Mouse (Mus musculus) kidney, adult 2 months (tissue): ENCODE data around the gene Nxf1. TPM values are rescaled to one million over a fixed set of nuclear protein-coding genes. Genes with fewer than 3 reads are reported as not detected.
A peak's percentile ranks its signal among the peaks of the same experiment; 100 is the strongest.

Experiments
- DNase-seq: peaks from one replicate; pipeline ENCODE4 v3.0.0; 2021
- H3K27ac ChIP-seq: fragments of 200-500 bp; 2 replicates; pipeline ENCODE4 v1.5.1; 2012; ENCODE audit warnings: low read depth, low read length, control low read depth, inconsistent platforms; ENCODE audit not compliant: insufficient read depth
- H3K27me3 ChIP-seq: fragments of 200-500 bp; replicated peaks from 2 replicates; pipeline ENCODE4 v1.6.1; 2012; ENCODE audit warnings: mild to moderate bottlenecking, moderate library complexity, low read length, inconsistent platforms; ENCODE audit not compliant: control insufficient read depth, insufficient read depth
- H3K36me3 ChIP-seq: fragments of 200-500 bp; 2 replicates; pipeline ENCODE4 v1.6.1; 2012; ENCODE audit warnings: mild to moderate bottlenecking, moderate library complexity, low read length, inconsistent platforms; ENCODE audit not compliant: control insufficient read depth, insufficient read depth
- H3K4me1 ChIP-seq: fragments of 200-500 bp; 2 replicates; pipeline ENCODE4 v1.6.1; 2011; ENCODE audit warnings: low read length; ENCODE audit not compliant: control insufficient read depth, insufficient read depth
- H3K4me3 ChIP-seq: fragments of 200-500 bp; 2 replicates; pipeline ENCODE4 v1.5.1; 2011; ENCODE audit warnings: mild to moderate bottlenecking, low read depth, low read length, control low read depth; ENCODE audit not compliant: insufficient read depth
- CTCF ChIP-seq: fragments of 200-500 bp; conservative IDR thresholded peaks from 2 replicates; pipeline ENCODE4 v1.5.1; 2011; ENCODE audit warnings: low read depth, mild to moderate bottlenecking, control low read depth, low read length, moderate library complexity, mixed read lengths; ENCODE audit not compliant: insufficient read depth, insufficient read length
- POLR2A ChIP-seq: fragments of 200-500 bp; IDR thresholded peaks from one replicate; pipeline ENCODE4 v1.6.1; 2011; ENCODE audit warnings: low read depth, low read length, control low read depth
- whole genome bisulfite sequencing: fragments of 180-500 bp; shearing (Covaris S2); methylation state at CpG from one replicate; pipeline ENCODE4 v1.1.7; 2018; 5-methylcytosine and 5-hydroxymethylcytosine counted together
- polyA plus RNA-seq: library from polyadenylated mRNA; depleted of rRNA; stranded (reverse); fragments of >200 nt; gene quantifications from 2 replicates; pipeline ENCODE4 v1.2.3, GENCODE M21; 2012

Nxf1 gene
- polyA plus RNA-seq, 1 experiment: 89.7 TPM

- peak; percentile 96 for DNase-seq
- peak overlapping the region; percentile 83 for H3K27ac ChIP-seq
- peak overlapping the region; percentile 81 for H3K4me3 ChIP-seq
- H3K4me1 ChIP-seq: peaks cover 9% of the 10 kb centered on the region; the same call in 1 of the 2 replicates
- peak; percentile 72 for TF ChIP-seq CTCF
- TF ChIP-seq POLR2A: peak; percentile 99
- WGBS: under 1% methylated on average over 51 of the region's 51 CpGs
- H3K27me3 ChIP-seq: no peaks in the 10 kb centered on the region
- peaks cover 3% of the 10 kb centered on the region; the same call in 1 of the 2 replicates for H3K36me3 ChIP-seq
Measured at GRCm38 (mm10) chr19:8713306-8713996, 43.4 kb upstream of the Nxf1 start.

- 5% methylated on average over 13 of the region's 13 CpGs for WGBS
- peak overlapping the region; percentile 83; the same call in 1 of the 2 replicates for H3K27ac ChIP-seq
- TF ChIP-seq POLR2A: no peak
- TF ChIP-seq CTCF: no peak
Measured at GRCm38 (mm10) chr19:8713997-8714652, 42.7 kb upstream of the Nxf1 start.

DNA sequence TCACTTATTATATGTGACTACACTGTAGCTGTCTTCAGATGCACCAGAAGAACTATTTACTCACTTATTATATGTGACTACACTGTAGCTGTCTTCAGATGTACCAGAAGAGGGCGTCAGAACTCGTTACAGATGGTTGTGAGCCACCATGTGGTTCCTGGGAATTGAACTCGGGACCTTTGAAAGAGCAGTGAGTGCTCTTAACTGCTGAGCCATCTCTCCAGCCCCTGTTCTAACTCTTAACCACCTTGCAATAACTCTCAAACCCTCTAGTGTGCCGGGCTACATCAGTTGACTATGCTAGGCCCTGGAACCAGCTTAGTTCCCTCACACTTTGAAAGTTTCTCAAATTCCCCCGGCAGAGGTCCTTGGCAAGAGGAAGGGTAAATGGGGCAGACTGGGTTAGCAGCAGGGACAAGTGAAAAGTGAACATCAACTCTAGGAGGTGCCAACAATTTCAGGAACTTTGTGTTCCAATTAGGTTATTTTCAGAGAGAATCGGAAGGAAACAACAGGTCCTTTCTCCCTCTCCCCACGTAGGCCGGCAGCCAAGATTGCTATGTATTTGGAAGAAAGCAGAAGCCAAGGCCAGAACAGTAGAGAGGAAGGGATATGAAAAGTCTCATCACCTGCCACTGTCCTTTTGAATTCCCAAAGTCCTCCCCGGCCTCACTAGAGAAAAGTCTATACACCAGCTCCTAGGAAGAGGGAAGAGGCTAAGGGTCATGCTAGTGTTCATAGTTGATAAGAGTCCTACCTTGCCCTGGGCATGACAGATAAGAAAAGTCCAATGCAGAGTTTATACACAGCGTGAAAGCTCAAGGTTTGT, 42.0 kb upstream of the Nxf1 start:
- WGBS: 64% methylated on average over 10 of the region's 10 CpGs
- H3K27ac ChIP-seq: peak overlapping the region; percentile 35; the same call in 1 of the 2 replicates
- peak; percentile 65 for DNase-seq
- peaks cover 9% of the 10 kb centered on the region; the same call in 1 of the 2 replicates for H3K4me1 ChIP-seq
- H3K4me3 ChIP-seq: no peak overlapping the region
- no peaks in the 10 kb centered on the region for H3K27me3 ChIP-seq
- peaks cover 3% of the 10 kb centered on the region; the same call in 1 of the 2 replicates for H3K36me3 ChIP-seq
- TF ChIP-seq CTCF: no peak
- TF ChIP-seq POLR2A: no peak

More at GRCm38 (mm10) chr19:8713997-8714652, 42.7 kb upstream of the Nxf1 start:
- peaks cover 3% of the 10 kb centered on the region; the same call in 1 of the 2 replicates for H3K36me3 ChIP-seq
- peaks cover 9% of the 10 kb centered on the region; the same call in 1 of the 2 replicates for H3K4me1 ChIP-seq
- no peak for DNase-seq
- peak overlapping the region; percentile 81 for H3K4me3 ChIP-seq
- no peaks in the 10 kb centered on the region for H3K27me3 ChIP-seq

DNA sequence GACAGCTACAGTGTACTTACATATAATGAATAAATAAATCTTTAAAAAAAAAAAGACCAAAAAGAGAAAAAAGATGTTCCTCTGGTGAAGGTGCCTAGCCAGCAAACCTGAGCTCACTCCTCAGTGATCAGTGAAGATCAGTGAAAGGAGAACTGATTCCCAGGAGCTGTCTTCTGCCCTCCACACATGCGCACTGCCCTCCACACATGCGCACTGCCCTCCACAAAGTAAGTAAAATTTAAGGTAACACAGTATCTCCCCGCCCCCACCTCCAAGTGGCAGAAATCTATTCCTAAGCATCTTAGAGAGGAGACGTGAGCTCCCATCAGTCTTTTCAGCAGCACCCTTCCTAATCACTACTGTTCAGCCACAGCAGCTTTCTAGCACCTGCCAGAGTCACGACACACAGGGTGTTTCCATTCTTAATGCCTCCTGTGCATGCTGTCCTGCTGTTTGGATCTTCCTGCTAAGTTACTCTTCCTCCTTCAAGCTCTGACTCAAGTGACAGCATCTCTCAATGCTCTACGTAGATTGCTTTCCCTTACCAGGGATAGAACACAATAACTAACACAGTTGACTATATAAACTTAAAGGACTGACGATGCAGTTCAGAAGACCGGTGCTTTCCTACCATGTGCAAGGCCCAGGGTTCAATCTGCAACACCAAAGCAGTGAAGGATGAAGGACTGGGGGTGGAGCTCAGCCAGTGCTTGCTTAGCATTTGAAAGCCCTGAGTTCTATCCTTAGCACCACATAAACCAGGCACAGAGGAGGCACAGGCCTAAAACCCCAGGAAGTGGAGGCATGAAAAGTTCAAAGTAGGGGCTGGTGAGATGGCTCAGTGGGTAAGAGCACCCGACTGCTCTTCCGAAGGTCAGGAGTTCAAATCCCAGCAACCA, 40.8 kb upstream of the Nxf1 start:
- no peaks in the 10 kb centered on the region for H3K27me3 ChIP-seq
- no peak overlapping the region for H3K27ac ChIP-seq
- H3K36me3 ChIP-seq: no peaks in the 10 kb centered on the region
- H3K4me1 ChIP-seq: peaks cover 9% of the 10 kb centered on the region; the same call in 1 of the 2 replicates
- WGBS: 86% methylated on average over 10 of the region's 10 CpGs
- no peak overlapping the region for H3K4me3 ChIP-seq
- DNase-seq: no peak
- no peak for TF ChIP-seq POLR2A
- TF ChIP-seq CTCF: no peak

- no peak overlapping the region for H3K27ac ChIP-seq
Measured at GRCm38 (mm10) chr19:8716767-8717475, 40.0 kb upstream of the Nxf1 start.

More at GRCm38 (mm10) chr19:8716767-8717475, 40.0 kb upstream of the Nxf1 start:
- Histone ChIP-seq H3K4me3 (no peak overlapping the region), H3K4me1 (peaks cover 4% of the 10 kb centered on the region; the same call in 1 of the 2 replicates), H3K27me3 (no peaks in the 10 kb centered on the region), H3K36me3 (no peaks in the 10 kb centered on the region)
- no peak for TF ChIP-seq POLR2A
- TF ChIP-seq CTCF: no peak
- DNase-seq: no peak
- 84% methylated on average over 9 of the region's 10 CpGs for WGBS
